Comparison of ENCODE assay signal across 26 mouse cellular contexts in the genomic region with DNA sequence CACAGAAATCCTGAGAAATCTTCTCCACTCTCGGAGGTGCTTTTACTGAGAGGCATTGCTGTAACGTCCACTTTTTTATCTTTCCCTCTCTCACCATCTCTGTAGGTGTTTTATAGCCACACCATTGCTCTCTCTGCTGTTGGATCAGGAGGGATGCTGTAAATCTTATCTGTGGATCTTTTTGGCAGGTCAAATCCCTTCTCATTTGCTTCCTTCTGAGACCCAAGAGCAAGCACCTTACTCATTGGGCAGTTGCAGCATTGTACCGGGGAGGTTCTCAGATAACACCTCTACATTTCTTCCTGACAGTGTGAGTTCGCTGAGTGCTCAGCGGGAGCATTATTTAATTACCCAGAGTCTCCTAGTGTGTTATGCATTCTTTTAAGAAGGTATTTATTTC.
"Had no signal": no experiment of that assay in that cellular context is flagged by ENCODE, and none has a peak within 500 bp of the region (broad histone marks: within the 10 kb centered on the region; RNA-seq: fewer than 3 reads in every experiment).

No protein-coding gene starts in this region.

- H3K27me3 ChIP-seq: heart, embryonic 12.5 days; intestine, embryonic 15.5 days; liver, embryonic 13.5 days had no signal

- H3K27ac ChIP-seq: gastrocnemius, adult 2 months; heart, adult 2 months; hindbrain, embryonic 10.5 days; hindbrain, embryonic 12.5 days; hindbrain, embryonic 14.5 days; intestine, embryonic 15.5 days; layer of hippocampus, adult 2 months; left cerebral cortex, adult 2 months; limb, embryonic 10.5 days; limb, embryonic 12.5 days; liver, embryonic 13.5 days; liver, embryonic 15.5 days had no signal

- H3K9me3 ChIP-seq: heart, embryonic 12.5 days; hindbrain, embryonic 10.5 days; hindbrain, embryonic 12.5 days; intestine, embryonic 15.5 days; limb, embryonic 10.5 days; limb, embryonic 12.5 days; liver, embryonic 13.5 days; liver, embryonic 15.5 days had no signal

- ATAC-seq: hindbrain, embryonic 16.5 days; inflammation-experienced regulatory T-cells, adult 6 months; intestine, embryonic 15.5 days; intestine, postnatal 0 days; liver, postnatal 0 days had no signal

- DNase-seq: gastrocnemius, adult 2 months; gastrocnemius, postnatal 10 days; gastrocnemius, postnatal 25 days; heart, adult 2 months; heart, postnatal 10 days; heart, postnatal 4 days; kidney, adult 18-20 months; kidney, adult 9 months; kidney, postnatal 36 days; liver; liver, embryonic 13.5 days; liver, postnatal 0 days had no signal

- H3K9ac ChIP-seq: heart, embryonic 12.5 days; hindbrain, embryonic 12.5 days; hindbrain, embryonic 14.5 days; intestine, embryonic 15.5 days; limb, embryonic 12.5 days; liver, embryonic 13.5 days; liver, embryonic 15.5 days; liver, postnatal 0 days had no signal

- H3K4me1 ChIP-seq: heart, embryonic 12.5 days; intestine, embryonic 15.5 days; liver, embryonic 13.5 days; liver, embryonic 15.5 days had no signal

- H3K36me3 ChIP-seq: heart, embryonic 12.5 days; hindbrain, embryonic 10.5 days; hindbrain, embryonic 12.5 days; intestine, embryonic 15.5 days; limb, embryonic 10.5 days; limb, embryonic 12.5 days; liver, embryonic 13.5 days; liver, embryonic 15.5 days had no signal

- H3K4me2 ChIP-seq: heart, embryonic 12.5 days; hindbrain, embryonic 12.5 days; hindbrain, embryonic 14.5 days; intestine, embryonic 15.5 days; limb, embryonic 12.5 days; liver, embryonic 11.5 days; liver, embryonic 13.5 days; liver, embryonic 15.5 days had no signal

- H3K4me3 ChIP-seq: gastrocnemius, adult 2 months; heart, adult 2 months; heart, embryonic 12.5 days; hindbrain, embryonic 10.5 days; hindbrain, embryonic 12.5 days; intestine, embryonic 15.5 days; layer of hippocampus, adult 2 months; left cerebral cortex, adult 2 months; limb, embryonic 10.5 days; limb, embryonic 12.5 days; liver, embryonic 13.5 days; liver, embryonic 15.5 days had no signal
